Mouse (Mus musculus) frontal cortex, postnatal 10 days (tissue): Measurements from ENCODE around the gene Zfp991.
"Not testable (repeated sequence)": the region's sequence is repeated elsewhere in the genome, so short reads cannot be mapped to it uniquely, and the experiment has no call there.

Experiments
- DNase-seq, 2 experiments: peaks; one replicate each; pipeline ENCODE4 v3.0.0; 2022; ENCODE audit warnings: low spot score in 2 of 2, mixed read lengths in 1 of 2

Zfp991 gene

GRCm38 (mm10) chr4:147131837-147132459 lies at the start of gene Zfp991:
Gene Zfp991, plus strand, starts transcription at chr4:147132038.
- not testable (repeated sequence) for DNase-seq

- DNase-seq: not testable (repeated sequence)
Observed at GRCm38 (mm10) chr4:147095641-147096040, 36.2 kb upstream of the Zfp991 start.

GRCm38 (mm10) chr4:147101666-147102626 lies 29.9 kb upstream of the Zfp991 start:
- DNase-seq: peak in 1 of 2 experiments; percentile 11

- not testable (repeated sequence) for DNase-seq
Observed at GRCm38 (mm10) chr4:147103814-147104213, 28.0 kb upstream of the Zfp991 start.

- DNase-seq: not testable (repeated sequence)
Observed at GRCm38 (mm10) chr4:147117839-147118238, 14.0 kb upstream of the Zfp991 start.

GRCm38 (mm10) chr4:147122286-147122685 lies 9.6 kb upstream of the Zfp991 start:
- not testable (repeated sequence) for DNase-seq

- DNase-seq: not testable (repeated sequence)
Observed at GRCm38 (mm10) chr4:147123797-147124196, 8.0 kb upstream of the Zfp991 start.

GRCm38 (mm10) chr4:147124400-147125306 lies 7.2 kb upstream of the Zfp991 start:
- peak in 1 of 2 experiments; percentile 13 for DNase-seq

GRCm38 (mm10) chr4:147125326-147125725 lies 6.5 kb upstream of the Zfp991 start:
- DNase-seq: not testable (repeated sequence)

- not testable (repeated sequence) for DNase-seq
Observed at GRCm38 (mm10) chr4:147125870-147126269, 6.0 kb upstream of the Zfp991 start.

- not testable (repeated sequence) for DNase-seq
Observed at GRCm38 (mm10) chr4:147126435-147126834, 5.4 kb upstream of the Zfp991 start.

- DNase-seq: not testable (repeated sequence)
Observed at GRCm38 (mm10) chr4:147127137-147127536, 4.7 kb upstream of the Zfp991 start.

- DNase-seq: not testable (repeated sequence)
Observed at GRCm38 (mm10) chr4:147128152-147128551, 3.7 kb upstream of the Zfp991 start.

- not testable (repeated sequence) for DNase-seq
Observed at GRCm38 (mm10) chr4:147133596-147133995, 1.8 kb downstream of the Zfp991 start.

- not testable (repeated sequence) for DNase-seq
Observed at GRCm38 (mm10) chr4:147141757-147142156, 9.9 kb downstream of the Zfp991 start.

- not testable (repeated sequence) for DNase-seq
Observed at GRCm38 (mm10) chr4:147165282-147165681, 33.4 kb downstream of the Zfp991 start.

GRCm38 (mm10) chr4:147170547-147170946 lies 38.7 kb downstream of the Zfp991 start:
- not testable (repeated sequence) for DNase-seq

- not testable (repeated sequence) for DNase-seq
Observed at GRCm38 (mm10) chr4:147171557-147171956, 39.7 kb downstream of the Zfp991 start.

GRCm38 (mm10) chr4:147176279-147176880 lies 44.5 kb downstream of the Zfp991 start:
- DNase-seq: not testable (repeated sequence)

GRCm38 (mm10) chr4:147181141-147181685 lies 49.4 kb downstream of the Zfp991 start:
- not testable (repeated sequence) for DNase-seq
